Mouse (Mus musculus) effector memory CD4-positive, alpha-beta T cell, adult 5 months (primary cell): ENCODE data around the gene Rnf113a2. TPM values are rescaled to one million over a fixed set of nuclear protein-coding genes. Genes with fewer than 3 reads are reported as not detected.

Source experiments
- polyA plus RNA-seq: library from polyadenylated mRNA; unstranded; fragments of 100-300 nt; shearing (Covaris generic); gene quantifications from one replicate; pipeline ENCODE4 v1.2.1, GENCODE M21; 2017

The Rnf113a2 gene
- polyA plus RNA-seq: 35.2 TPM

DNA sequence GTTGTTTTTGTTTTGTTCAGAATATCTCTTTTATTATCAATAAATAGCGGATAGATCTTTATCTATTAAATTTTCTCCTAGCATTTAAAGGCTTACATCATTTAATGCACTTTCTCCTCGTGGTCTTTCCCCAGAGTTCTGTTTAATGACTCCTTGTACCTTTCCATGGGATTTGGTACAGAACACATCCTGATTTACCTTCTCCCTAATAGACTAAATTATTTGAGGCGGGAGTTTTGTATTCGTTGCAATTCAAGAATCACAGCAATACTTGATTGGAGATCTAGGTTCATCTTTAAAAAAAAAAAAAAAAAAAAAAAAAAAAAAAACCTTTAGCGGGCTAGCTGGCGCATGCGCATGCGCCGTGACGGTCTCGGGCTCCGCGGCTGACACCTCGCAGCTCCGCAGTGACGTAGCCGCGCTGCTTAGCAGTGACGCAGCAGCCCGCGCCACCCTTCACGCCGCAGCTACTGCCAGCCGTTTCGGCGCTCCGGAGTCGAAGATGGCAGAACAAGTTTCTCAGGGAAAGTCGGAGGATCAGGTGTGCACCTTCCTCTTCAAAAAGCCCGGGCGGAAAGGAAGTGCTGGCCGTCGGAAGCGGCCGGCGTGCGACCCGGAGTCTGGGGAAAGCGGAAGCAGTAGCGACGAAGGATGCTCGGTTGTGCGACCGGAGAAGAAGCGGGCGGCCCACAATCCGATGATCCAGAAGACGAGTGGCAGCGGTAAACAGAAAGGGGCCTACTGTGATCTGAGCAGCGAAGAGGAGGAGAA is at the start of gene Rnf113a2:
Gene Rnf113a2 (plus strand): TSS at position 363 of the 771 bp plus-strand sequence.

DNA sequence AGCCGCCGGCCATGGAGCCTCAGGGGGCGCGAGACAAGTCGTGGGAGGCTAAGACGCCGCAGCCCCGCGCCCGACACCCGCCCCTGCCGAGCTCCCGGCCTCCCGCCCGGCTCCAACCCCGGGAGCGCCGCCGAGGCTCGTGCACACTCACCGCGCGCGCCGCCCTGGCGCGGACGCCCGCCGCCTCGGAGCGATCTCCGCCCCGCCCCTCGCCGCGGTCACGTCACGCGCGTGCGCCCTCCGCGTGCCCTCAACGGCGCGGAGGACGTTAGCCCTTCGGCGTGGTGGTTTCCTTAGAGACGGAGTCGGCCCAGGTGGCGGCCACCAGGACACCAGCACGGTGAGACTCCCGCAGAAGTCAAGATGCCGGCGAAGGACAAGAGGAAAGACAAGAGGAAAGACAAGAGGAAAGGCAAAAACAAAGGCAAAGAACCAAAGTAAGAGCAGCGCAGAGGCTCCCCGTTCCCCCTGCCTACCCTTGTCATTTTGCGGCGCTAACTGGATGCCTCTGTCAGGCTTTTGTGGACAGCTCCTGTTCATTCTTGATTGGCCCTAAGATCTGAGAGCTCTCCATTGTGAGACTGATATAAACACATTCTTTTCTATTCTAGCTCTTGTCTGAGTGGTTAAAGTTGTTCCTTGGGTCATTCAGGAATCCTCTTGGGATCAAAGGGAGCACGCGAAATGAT is 8.0 kb upstream of the Rnf113a2 start, which contains the start of the genes Entpd5 and Bbof1:
Gene Entpd5 (minus strand): TSS at position 211 of the 689 bp plus-strand sequence.
Gene Bbof1 (plus strand): TSS at position 253 of the 689 bp plus-strand sequence.

DNA sequence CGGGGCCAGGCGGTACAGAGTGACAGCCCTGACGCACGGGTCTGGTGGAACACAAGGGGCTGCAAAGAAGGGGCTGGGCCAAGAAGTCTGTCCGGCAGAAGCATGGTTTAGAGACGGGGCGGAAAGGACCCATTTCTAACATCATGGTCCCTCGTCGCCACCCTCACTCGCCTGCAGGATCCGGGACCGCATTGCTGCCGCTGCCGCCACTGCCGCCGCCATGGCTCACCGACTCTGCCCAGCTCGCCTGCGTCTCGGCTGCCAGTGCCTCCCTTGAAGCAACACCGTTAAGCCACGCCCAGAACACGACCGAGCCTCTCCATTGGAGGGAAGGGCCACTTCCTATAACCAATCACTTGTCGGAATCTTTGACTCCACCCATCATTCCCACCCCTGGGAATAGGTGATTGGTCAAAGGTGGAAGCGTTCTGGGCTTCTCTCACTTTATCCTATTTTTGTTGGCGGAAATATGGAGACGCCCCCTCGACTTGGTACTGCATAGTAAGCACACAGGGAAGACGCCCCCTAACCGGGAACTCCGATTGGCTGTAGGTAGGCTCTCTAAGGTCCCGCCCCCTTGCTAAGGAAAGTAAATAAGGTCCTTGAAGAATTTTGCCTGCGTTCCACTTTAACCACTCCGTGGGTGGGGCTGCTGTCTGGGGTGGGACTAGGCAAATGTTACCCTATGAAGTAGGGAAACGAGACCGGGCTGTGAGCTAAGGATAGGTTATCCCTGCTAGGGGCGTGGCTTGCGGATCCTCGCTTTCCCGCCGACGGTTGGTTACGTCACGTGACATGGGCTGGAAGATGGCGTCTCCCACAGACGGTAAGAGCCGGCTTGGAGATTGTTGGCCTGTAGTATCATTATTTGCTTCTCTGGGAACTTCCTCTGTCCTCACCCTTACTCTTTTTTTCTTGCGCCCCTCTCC is 34.0 kb downstream of the Rnf113a2 start, which contains the start of the genes Aldh6a1 and Lin52:
Gene Aldh6a1 (minus strand): TSS at position 287 of the 929 bp plus-strand sequence.
Gene Lin52 (plus strand): TSS at position 705 of the 929 bp plus-strand sequence.

Other genes with a start within 250 kb of the Rnf113a2 start
- gene Elmsan1, start 198.3 kb upstream of the Rnf113a2 start, polyA plus RNA-seq: 189 TPM
- 21.2 TPM for gene Ptgr2, start 132.0 kb upstream of the Rnf113a2 start, polyA plus RNA-seq
- gene Zfp410, start 100.3 kb upstream of the Rnf113a2 start, polyA plus RNA-seq: 63.5 TPM
- gene Coq6, start 55.5 kb upstream of the Rnf113a2 start, polyA plus RNA-seq: 18.7 TPM
- 0.51 TPM for gene Fam161b, start 55.4 kb upstream of the Rnf113a2 start, polyA plus RNA-seq
- gene Entpd5, start 8.2 kb upstream of the Rnf113a2 start, polyA plus RNA-seq: 60.3 TPM
- gene Bbof1, start 8.1 kb upstream of the Rnf113a2 start, polyA plus RNA-seq: 2.1 TPM
- 12.9 TPM for gene Aldh6a1, start 33.8 kb downstream of the Rnf113a2 start, polyA plus RNA-seq
- 25.4 TPM for gene Lin52, start 34.2 kb downstream of the Rnf113a2 start, polyA plus RNA-seq
- not detected for gene Vsx2, start 152.6 kb downstream of the Rnf113a2 start, polyA plus RNA-seq
- 14.1 TPM for gene Abcd4, start 200.2 kb downstream of the Rnf113a2 start, polyA plus RNA-seq
- gene Vrtn, start 223.8 kb downstream of the Rnf113a2 start, polyA plus RNA-seq: not detected